Mouse (Mus musculus) mouse embryonic stem cell (cell line): Measurements from ENCODE around the gene Ciao2b.
"Not testable (repeated sequence)": the region's sequence is repeated elsewhere in the genome, so short reads cannot be mapped to it uniquely, and the experiment has no call there.

Experiments
- in situ Hi-C, 2 experiments: fragments of 300-500 bp; cut with MboI; formaldehyde crosslinking; loops; 1 replicate in 1 of 2; 3 replicates in 1 of 2; pipeline ENCODE4 v1.14.3; 2019 to 2020; ENCODE audit warnings: low sequenced_read_pairs in 2 of 2, low pct_unique_long_range_greater_than_20kb in 1 of 2, mixed read lengths in 1 of 2; ENCODE audit not compliant: unreplicated experiment in 1 of 2

Ciao2b gene

DNA sequence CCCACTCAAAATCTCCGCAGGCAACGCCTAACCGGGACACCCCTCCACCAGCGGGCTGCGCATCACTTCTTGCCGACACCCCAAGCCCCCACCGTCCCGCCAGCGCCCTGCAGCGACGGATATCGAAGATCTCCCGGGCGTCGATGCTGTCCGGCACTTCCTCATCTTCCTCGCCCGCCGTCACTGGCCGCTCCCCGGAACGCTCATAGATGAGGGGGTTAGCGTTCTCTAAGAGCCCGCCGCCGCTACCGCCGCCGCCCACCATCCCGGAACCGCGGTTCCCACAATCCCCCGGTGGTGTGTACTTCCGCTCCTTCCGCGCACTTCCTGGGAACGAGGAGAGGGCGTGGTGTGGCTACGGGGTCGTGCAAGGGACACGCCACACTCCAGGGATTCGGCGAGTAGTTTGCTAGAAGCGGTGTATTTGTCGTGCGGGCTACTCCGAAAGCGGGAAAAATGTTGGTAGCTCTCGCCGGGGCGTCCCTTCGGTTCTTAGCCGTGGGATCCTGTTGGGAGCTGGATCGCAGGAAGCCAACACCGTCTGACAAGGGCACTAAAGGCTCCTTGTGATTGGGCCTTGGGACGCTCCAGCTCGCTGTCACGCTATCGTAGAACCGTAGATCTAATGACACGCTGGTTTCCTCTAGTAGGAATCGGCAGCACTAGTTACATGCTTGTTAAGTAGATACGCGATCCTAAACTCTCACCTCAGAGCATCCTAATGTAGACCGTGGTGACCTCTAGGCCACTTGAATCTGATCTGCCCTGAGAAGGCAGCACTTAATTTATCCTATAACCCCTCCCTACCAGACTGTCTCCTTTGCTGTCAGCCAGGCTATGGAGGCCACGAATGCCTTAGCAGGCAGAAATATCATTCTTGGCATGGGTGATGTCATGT is at the start of gene Ciao2b:
TSS of gene Ciao2b (minus strand) at position 540 of the 898 bp plus-strand sequence.
- in situ Hi-C loops = no loop called here

DNA sequence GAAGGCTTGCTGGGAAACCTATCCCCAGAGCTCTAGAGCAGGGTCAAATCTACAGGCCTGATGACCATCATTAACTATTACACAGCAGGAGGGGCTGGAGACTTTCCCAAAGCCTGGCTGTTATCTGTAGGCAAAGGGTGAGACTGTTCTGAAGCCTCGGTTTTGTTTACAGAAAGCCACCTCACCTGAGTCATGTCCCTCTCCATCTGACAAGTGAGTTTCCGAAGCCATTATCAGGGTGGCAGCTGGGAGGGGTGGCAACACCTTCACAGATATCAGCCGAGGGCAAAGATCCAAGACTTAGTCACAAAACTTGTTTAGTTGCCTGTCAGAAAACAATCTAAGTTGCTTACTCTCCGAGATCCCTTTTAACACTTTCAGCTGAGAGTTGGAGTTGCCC is 46.7 kb upstream of the Ciao2b start:
- in situ Hi-C loops = no loop called here

- in situ Hi-C loops = no loop called here
Observed at GRCm38 (mm10) chr8:104655614-104656013, 13.8 kb upstream of the Ciao2b start.

GRCm38 (mm10) chr8:104654984-104655383 is 13.2 kb upstream of the Ciao2b start:
- in situ Hi-C loops = no loop called here

- in situ Hi-C loops = not testable (repeated sequence)
Observed at GRCm38 (mm10) chr8:104644187-104644586, 2.4 kb upstream of the Ciao2b start.

GRCm38 (mm10) chr8:104642324-104642654 is 524 bp upstream of the Ciao2b start:
- in situ Hi-C loops = no loop called here

DNA sequence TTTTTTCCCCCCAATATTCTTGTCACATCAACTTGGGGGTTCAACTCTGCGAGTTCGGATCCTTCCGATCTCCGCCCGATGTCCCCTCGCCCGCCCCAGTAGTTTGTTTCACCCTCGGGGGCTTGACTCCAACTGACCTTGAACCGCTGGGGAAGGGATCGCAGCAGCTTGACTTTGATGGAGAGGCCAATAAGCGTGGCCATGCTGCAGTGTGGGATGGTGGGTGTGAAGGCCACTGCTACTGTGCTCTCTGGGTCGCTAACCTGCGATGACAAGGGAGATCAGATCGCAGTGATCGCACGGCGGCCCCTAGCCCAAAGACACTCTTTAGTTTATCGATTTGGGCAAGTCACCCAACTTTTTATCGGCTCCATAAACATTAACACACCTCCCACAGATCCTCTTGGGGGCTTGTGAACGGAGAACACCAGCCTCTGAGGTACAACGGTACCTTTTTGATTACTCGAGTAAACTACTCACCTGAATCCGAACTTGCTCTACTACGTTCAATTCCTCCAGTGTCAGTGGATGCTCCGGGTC is 864 bp downstream of the Ciao2b start:
- in situ Hi-C loops = no loop called here

- in situ Hi-C loops = no loop called here
Observed at GRCm38 (mm10) chr8:104640241-104640640, 1.5 kb downstream of the Ciao2b start.

DNA sequence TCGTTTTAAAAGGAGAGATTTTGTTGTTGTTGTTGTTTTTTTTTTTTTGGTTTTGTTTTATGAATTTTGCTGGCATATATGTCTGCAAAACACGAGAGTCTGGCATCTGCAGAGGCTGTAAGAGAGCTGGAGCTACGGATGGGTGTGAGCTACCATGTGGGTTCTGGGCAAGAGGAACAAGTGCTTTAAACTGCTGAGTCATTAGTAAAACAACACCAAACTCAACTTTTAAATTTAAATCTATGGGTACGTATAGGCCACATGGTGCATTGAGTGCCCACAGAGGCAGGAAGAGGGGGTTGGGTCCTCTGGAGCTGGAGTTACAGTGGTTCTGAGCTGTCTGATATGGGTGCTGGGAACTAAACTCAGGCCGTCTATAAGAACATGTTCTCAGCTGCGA is 3.8 kb downstream of the Ciao2b start:
- in situ Hi-C loops = no loop called here

DNA sequence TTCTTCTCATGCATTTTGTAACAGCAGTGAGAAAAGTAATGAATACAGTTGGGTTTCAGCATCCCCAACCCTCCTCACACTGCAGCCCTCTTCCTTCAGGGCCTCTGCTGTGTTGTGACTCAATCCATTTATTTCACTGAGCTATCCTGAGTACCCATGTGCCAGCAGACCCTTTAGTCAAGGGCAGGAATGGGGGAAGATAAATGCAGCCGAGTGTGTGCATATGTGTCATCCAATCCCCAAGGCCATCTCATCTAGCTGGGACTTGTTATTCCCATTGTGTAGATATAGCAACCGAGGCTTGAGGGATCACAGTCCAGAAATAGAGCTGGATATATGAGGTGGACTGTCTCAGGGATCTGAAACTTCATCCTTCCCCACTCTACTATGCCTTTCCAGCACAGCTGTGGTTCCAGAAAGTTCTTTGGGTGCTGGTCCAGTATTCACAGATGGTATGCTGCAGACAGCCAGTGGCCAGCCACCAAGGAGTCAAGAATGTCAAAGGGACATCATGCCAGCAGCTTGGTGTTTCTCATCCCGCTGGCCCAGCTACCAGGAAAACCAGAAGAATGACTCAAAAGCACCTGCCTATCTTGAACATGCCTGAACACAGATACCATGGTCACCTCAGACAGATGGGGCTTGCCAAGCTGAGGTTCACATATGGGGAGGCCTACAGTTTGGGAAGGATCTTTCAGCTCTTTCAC is 6.6 kb downstream of the Ciao2b start:
- in situ Hi-C loops = no loop called here

GRCm38 (mm10) chr8:104633156-104633744 is 8.5 kb downstream of the Ciao2b start:
- in situ Hi-C loops = no loop called here

- in situ Hi-C loops = no loop called here
Observed at GRCm38 (mm10) chr8:104632486-104632885, 9.3 kb downstream of the Ciao2b start.

- in situ Hi-C loops = no loop called here
Observed at GRCm38 (mm10) chr8:104631975-104632374, 9.8 kb downstream of the Ciao2b start.

- in situ Hi-C loops = no loop called here
Observed at GRCm38 (mm10) chr8:104630981-104631663, 10.6 kb downstream of the Ciao2b start, which contains the start of gene Rrad. TSS of gene Rrad (minus strand) at chr8:104631327.

GRCm38 (mm10) chr8:104630574-104630973 is 11.2 kb downstream of the Ciao2b start:
- in situ Hi-C loops = no loop called here

DNA sequence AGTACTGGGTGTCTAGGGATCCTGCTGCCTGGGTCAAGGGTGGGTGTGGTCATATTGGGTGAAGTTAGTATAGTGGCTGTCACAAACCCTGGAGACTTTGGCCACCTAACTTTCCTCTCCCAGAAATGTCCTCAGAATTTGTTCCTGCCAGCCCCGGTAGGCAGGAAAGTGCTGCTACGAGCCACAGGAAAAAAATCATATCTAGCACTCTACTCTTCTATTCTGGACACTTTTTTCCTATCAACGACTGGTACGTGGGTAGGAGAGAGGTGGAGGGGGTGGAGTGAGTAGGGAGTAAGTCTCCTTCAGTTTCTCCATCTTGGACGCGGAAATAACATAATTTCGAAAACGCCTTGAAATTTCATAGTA is 11.7 kb downstream of the Ciao2b start:
- in situ Hi-C loops = no loop called here

- in situ Hi-C loops = no loop called here
Observed at GRCm38 (mm10) chr8:104629306-104630110, 12.3 kb downstream of the Ciao2b start.

DNA sequence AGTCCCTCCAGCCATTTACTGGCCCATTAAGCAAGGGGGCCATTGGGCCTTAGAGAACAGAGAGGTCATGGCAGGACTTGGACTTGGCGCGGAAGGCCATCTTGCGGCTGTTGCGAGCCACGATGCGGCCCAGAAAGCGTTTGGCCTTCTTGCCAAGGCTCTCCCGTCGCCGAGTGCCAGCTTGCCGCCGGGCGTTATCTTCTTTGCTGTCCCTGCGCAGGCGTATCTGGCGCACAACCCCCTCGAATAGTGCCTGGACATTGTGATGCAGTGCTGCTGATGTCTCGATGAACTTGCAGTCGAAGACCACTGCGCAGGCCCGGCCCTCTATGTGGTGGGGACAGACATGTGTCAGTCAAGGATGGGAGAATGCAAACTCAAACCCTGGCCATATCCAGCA is 13.4 kb downstream of the Ciao2b start:
- in situ Hi-C loops = no loop called here
